Mouse (Mus musculus) stomach, embryonic 15.5 days (tissue): ENCODE data around the gene Prn. TPM values are rescaled to one million over a fixed set of nuclear protein-coding genes. Genes with fewer than 3 reads are reported as not detected.

Source experiments
- ATAC-seq: fragments of 200-750 bp; cut with Nextera tagmentation; 2 replicates; pipeline ENCODE4 v1.8.0; 2017; ENCODE audit warnings: low read depth, moderate number of reproducible peaks, moderate TSS enrichment; ENCODE audit not compliant: insufficient read depth, low FRiP score
- H3K27ac ChIP-seq: fragments of 300-500 bp; sonication (generic); 2 replicates; pipeline ENCODE4 v1.5.1; 2015; ENCODE audit warnings: mild to moderate bottlenecking, inconsistent platforms
- H3K27me3 ChIP-seq: fragments of 300-500 bp; sonication (generic); replicated peaks from 2 replicates; pipeline ENCODE4 v1.6.1; 2015; ENCODE audit warnings: inconsistent platforms
- H3K36me3 ChIP-seq: fragments of 300-500 bp; sonication (generic); 2 replicates; pipeline ENCODE4 v1.6.1; 2015; ENCODE audit warnings: inconsistent platforms
- H3K4me1 ChIP-seq: fragments of 300-500 bp; sonication (generic); 2 replicates; pipeline ENCODE4 v1.6.1; 2015; ENCODE audit warnings: inconsistent platforms
- H3K4me2 ChIP-seq: fragments of 300-500 bp; sonication (generic); 2 replicates; pipeline ENCODE4 v1.6.1; 2015; ENCODE audit warnings: mild to moderate bottlenecking, inconsistent platforms
- H3K4me3 ChIP-seq: fragments of 300-500 bp; sonication (generic); replicated peaks from 2 replicates; pipeline ENCODE4 v1.5.1; 2015; ENCODE audit warnings: inconsistent platforms
- H3K9ac ChIP-seq: fragments of 300-500 bp; sonication (generic); 2 replicates; pipeline ENCODE4 v1.6.1; 2015; ENCODE audit warnings: inconsistent platforms
- H3K9me3 ChIP-seq: fragments of 300-500 bp; sonication (generic); 2 replicates; pipeline ENCODE4 v1.6.1; 2016; ENCODE audit warnings: inconsistent platforms
- WGBS: fragments of 180-500 bp; shearing (Covaris S2); methylation state at CpG from one replicate; pipeline ENCODE4 v1.1.7; 2015; 5-methylcytosine and 5-hydroxymethylcytosine counted together
- polyA plus RNA-seq: library from polyadenylated mRNA; unstranded; fragments of >200 nt; fragmentation: Nextera tagmentation; extraction: Ambion mirVana; gene quantifications from 2 replicates; pipeline ENCODE4 v1.2.1, GENCODE M21; 2015

Gene Prn
- polyA plus RNA-seq, 1 experiment from 2014 or later, result not detected

DNA sequence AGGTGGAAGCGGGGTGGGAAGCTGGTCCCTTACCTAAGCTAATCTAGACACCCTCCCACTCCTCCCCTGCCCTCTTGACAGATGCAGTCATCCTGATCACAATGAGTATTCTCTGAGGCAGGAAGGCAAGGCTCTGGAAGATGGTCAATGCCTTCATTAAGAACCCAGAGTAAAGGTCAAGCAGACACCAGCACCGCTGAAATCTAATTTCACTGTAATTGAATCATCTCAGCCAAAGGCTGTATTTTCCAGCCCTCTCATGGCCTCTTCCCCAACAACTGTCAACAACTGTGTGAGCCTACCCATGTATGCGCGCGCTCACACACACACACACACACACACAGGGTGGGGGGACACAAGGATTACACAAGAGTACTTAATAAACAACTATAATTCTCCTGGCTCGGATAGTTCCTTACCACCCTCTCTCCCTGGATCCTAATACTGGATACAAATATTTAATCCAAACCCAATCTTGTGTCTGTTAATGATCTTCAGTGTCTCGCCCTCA is 1.4 kb upstream of the Prn start:
- no peaks in the 10 kb centered on the region for H3K27me3 ChIP-seq
- no peak for ATAC-seq
- H3K4me1 ChIP-seq, result no peaks in the 10 kb centered on the region
- no peak overlapping the region for H3K4me3 ChIP-seq
- no peaks in the 10 kb centered on the region for H3K9me3 ChIP-seq
- H3K4me2 ChIP-seq, result no peak overlapping the region
- WGBS, result 79% methylated on average over 7 of the region's 7 CpGs
- no peak overlapping the region for H3K9ac ChIP-seq
- H3K36me3 ChIP-seq, result no peaks in the 10 kb centered on the region
- H3K27ac ChIP-seq, result no peak overlapping the region

DNA sequence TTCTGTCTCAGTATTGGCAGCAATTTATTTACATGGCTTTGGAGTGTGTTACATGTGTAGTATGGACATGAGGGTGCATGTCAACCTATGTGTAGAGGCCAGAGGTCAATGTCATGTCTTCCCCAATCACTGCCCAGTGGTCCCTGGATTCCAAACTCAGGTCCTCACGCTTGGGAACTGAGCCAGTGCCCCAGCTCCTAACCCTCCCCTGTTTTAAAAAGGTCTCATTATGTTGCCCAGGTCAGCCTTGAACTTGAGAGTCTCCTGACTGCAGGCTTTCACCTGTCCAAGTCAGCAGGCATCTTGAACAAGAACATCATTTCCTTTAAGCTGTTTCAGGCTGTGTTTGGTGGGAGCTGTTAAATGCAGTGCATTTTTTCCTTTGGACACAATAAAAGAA is 851 bp upstream of the Prn start:
- no peak overlapping the region for H3K4me3 ChIP-seq
- H3K4me2 ChIP-seq, result 0 out of 2 replicates have a peak overlapping the region, but pooled peaks have one; percentile 72
- ATAC-seq, result no peak
- no peaks in the 10 kb centered on the region for H3K4me1 ChIP-seq
- H3K9me3 ChIP-seq, result no peaks in the 10 kb centered on the region
- H3K9ac ChIP-seq, result no peak overlapping the region
- no peak overlapping the region for H3K27ac ChIP-seq
- H3K27me3 ChIP-seq, result no peaks in the 10 kb centered on the region
- no peaks in the 10 kb centered on the region for H3K36me3 ChIP-seq
- 88% methylated on average over 1 of the region's 1 CpGs for WGBS

DNA sequence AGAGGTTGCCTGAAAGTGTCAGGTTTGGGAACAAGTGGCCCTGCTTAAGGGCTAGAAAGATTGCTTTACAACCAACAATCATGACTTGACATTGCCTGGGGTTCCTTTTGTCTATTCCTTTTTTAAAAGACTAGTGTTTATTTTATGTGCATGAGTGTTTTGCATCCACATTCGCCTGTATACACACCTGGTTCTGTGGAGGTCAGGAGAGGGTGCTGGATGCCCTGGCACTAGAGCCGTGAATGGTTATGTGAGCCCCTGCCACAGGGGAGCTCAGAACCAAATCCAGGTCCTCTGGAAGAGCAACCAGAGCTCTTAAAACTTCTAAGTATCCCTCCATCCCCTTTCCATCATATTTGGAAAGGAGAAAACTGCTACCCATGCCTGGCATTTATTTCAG is 1.1 kb downstream of the Prn start:
- WGBS, result 64% methylated on average over 2 of the region's 2 CpGs
- Histone ChIP-seq H3K36me3 (no peaks in the 10 kb centered on the region), H3K9ac (no peak overlapping the region), H3K27me3 (no peaks in the 10 kb centered on the region), H3K27ac (no peak overlapping the region), H3K4me1 (no peaks in the 10 kb centered on the region), H3K4me2 (peak overlapping the region; percentile 72), H3K9me3 (no peaks in the 10 kb centered on the region), H3K4me3 (peak overlapping the region; percentile 77)
- ATAC-seq, result no peak

DNA sequence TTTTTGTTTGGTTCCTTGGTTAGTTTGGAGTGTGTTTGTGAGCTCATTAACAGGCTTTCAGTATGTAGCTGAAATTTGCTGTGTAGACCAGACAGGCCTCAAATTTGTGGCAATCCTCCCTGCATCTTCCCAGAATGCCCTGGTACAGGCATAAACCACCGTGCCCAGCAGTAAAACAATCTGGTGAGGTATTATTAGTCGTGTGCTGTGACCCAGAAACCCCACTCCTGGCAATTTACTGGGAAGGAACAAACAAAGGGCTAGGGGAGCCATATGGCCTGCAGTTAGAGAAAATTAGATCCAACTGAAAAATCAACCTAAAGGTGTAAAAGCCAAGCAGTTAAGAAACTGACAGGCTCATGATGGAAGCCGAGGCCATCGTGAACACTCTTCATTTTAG is 1.6 kb downstream of the Prn start:
- Histone ChIP-seq H3K4me1 (no peaks in the 10 kb centered on the region), H3K4me2 (peak overlapping the region; percentile 72; the same call in 1 of the 2 replicates), H3K27ac (no peak overlapping the region), H3K4me3 (no peak overlapping the region), H3K9ac (no peak overlapping the region), H3K27me3 (no peaks in the 10 kb centered on the region), H3K9me3 (no peaks in the 10 kb centered on the region), H3K36me3 (no peaks in the 10 kb centered on the region)
- 49% methylated on average over 4 of the region's 4 CpGs for WGBS
- no peak for ATAC-seq

DNA sequence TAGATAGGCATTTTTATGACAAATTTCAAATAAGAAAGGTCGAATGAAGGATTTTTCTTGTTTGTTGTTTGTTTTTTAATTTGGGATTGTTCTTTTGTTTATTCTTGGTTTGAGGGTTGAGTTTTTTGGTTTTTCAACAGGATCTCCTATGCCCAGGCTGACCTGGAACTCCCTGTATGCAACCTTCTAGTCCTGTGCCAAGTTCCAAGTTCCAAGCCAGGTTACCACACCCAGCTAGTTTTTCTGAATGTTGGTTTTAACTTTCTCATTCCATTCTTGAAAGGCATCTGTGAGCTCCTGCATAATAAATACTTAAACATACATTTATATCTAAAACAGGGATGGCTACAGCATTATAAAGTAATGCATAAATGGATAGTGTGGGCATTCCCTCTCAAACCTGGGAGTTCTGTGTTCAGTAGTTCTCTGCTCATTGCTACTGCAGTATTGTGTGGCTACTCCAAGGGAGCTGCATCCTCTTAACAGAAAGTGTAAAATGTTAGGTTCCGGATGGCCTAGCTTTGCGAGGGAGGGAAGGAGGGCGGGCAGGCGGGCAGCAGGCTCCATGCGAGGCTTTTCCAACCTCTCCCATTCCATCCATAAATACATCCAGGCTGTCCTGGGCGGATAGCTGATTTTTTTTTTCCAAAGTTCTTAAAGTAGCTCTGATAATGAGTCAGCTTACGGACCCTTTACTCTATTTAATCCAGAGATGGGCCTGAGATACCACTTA is 2.9 kb downstream of the Prn start:
- no peak overlapping the region for H3K9ac ChIP-seq
- no peaks in the 10 kb centered on the region for H3K27me3 ChIP-seq
- no peaks in the 10 kb centered on the region for H3K9me3 ChIP-seq
- no peaks in the 10 kb centered on the region for H3K4me1 ChIP-seq
- H3K4me3 ChIP-seq, result no peak overlapping the region
- H3K4me2 ChIP-seq, result no peak overlapping the region
- H3K36me3 ChIP-seq, result no peaks in the 10 kb centered on the region
- no peak overlapping the region for H3K27ac ChIP-seq
- no peak for ATAC-seq
- WGBS, result 69% methylated on average over 8 of the region's 8 CpGs

DNA sequence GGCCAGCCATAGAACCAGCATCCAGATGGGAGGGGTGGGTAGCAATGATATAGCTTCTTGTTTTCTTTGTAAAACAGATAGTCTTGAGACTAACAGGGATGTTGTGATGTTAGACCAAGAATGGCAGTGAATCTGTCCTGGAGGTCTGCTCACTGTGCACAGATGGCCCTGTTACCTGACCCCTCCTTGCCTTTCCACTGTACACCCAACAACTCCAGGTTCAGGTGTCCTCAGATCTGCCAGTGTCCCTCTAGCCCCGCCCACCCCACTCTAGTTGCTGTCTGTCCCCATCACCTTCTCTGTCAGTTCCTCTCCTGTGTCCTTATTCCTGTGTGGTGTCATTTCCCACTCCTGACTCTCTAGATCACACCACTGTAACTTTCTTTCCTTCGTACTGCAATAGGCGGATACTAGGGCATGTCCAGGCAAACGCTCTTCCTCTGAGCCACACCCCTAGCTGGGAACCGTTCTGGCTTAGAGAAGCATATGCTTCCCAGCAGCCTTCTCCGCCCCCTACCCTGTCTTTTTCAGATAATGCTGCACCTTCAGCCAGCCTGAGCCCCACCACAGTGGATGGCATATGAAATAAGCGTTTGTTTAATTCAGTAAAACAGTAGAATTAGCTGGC is 22.6 kb downstream of the Prn start:
- Histone ChIP-seq H3K27me3 (no peaks in the 10 kb centered on the region), H3K4me3 (no peak overlapping the region), H3K36me3 (no peaks in the 10 kb centered on the region), H3K9me3 (no peaks in the 10 kb centered on the region), H3K27ac (peak overlapping the region; percentile 48; the same call in 1 of the 2 replicates), H3K4me1 (peaks cover 5% of the 10 kb centered on the region; the same call in 1 of the 2 replicates), H3K9ac (no peak overlapping the region), H3K4me2 (no peak overlapping the region)
- WGBS, result 63% methylated on average over 7 of the region's 7 CpGs
- ATAC-seq, result no peak

DNA sequence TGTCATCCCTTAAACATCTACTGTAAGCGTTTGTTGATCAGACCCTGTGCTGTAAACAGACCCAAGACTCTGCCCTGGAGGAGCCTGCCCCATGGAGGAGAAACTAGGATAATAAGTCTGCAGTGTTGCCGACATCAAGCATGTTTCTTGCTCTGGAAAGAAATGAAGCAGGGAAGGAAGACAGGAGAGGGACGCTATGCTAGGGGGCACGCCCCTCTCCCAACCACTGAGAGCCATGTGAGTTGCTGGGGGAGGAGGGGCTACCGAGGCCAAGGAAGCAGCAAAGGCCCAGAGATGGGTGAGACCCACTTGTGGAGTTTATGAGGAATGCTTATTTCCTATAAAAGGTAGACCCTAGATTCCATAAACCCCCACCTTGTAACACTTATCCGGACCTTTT is 23.3 kb downstream of the Prn start:
- no peaks in the 10 kb centered on the region for H3K27me3 ChIP-seq
- H3K4me3 ChIP-seq, result no peak overlapping the region
- H3K9ac ChIP-seq, result no peak overlapping the region
- WGBS, result 24% methylated on average over 6 of the region's 6 CpGs
- no peaks in the 10 kb centered on the region for H3K9me3 ChIP-seq
- peaks cover 5% of the 10 kb centered on the region; the same call in 1 of the 2 replicates for H3K4me1 ChIP-seq
- no peaks in the 10 kb centered on the region for H3K36me3 ChIP-seq
- ATAC-seq, result no peak
- no peak overlapping the region for H3K4me2 ChIP-seq
- H3K27ac ChIP-seq, result peak overlapping the region; percentile 59; the same call in 1 of the 2 replicates

DNA sequence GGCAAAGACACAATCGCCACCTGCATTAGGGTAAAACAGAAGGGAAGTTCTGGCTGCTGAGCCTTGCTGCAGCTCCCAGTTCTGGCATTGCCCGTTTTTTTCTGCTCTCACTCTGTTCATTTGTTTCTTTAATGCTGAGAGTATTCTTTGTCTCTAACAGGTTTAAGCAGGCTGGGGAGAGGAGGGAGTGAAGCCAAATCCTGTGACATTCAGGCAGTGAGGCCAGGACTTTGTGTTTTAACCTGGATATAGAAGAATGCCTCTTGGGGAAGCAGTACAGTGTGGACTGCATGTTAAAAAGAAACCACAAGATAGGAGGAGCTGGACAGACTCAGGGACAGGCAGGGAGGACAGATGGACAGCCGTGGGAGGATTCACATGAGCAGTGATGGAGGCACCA is 23.8 kb downstream of the Prn start:
- no peak overlapping the region for H3K4me3 ChIP-seq
- ATAC-seq, result no peak
- no peak overlapping the region; the same call in 1 of the 2 replicates for H3K9ac ChIP-seq
- H3K27ac ChIP-seq, result peak overlapping the region; percentile 59; the same call in 1 of the 2 replicates
- H3K36me3 ChIP-seq, result no peaks in the 10 kb centered on the region
- no peaks in the 10 kb centered on the region for H3K27me3 ChIP-seq
- no peak overlapping the region for H3K4me2 ChIP-seq
- H3K9me3 ChIP-seq, result no peaks in the 10 kb centered on the region
- peaks cover 5% of the 10 kb centered on the region; the same call in 1 of the 2 replicates for H3K4me1 ChIP-seq
- 55% methylated on average over 3 of the region's 3 CpGs for WGBS

DNA sequence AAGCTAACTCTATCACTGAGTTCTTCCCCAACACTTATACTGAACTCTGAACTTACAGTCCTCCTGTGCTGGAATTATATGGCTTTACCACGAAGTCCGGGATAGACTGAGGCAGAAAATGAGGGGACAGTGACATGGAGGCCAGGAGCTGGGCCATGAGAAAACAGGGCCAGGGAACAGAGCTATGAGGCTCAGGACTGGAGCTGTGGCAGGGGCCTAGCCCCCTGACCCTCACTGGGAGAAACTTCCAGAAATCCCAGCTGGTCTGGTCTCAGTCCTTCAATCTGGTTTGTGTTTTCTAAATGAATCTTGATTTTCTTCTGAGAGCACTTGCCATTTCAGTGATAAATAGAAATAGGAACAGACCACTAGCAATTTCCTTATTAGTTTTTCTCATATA is 24.5 kb downstream of the Prn start:
- no peak for ATAC-seq
- no peak overlapping the region for H3K27ac ChIP-seq
- H3K4me3 ChIP-seq, result no peak overlapping the region
- 83% methylated on average over 2 of the region's 2 CpGs for WGBS
- H3K4me1 ChIP-seq, result peaks cover 5% of the 10 kb centered on the region; the same call in 1 of the 2 replicates
- H3K27me3 ChIP-seq, result no peaks in the 10 kb centered on the region
- no peaks in the 10 kb centered on the region for H3K9me3 ChIP-seq
- no peak overlapping the region for H3K9ac ChIP-seq
- H3K4me2 ChIP-seq, result no peak overlapping the region
- H3K36me3 ChIP-seq, result no peaks in the 10 kb centered on the region

DNA sequence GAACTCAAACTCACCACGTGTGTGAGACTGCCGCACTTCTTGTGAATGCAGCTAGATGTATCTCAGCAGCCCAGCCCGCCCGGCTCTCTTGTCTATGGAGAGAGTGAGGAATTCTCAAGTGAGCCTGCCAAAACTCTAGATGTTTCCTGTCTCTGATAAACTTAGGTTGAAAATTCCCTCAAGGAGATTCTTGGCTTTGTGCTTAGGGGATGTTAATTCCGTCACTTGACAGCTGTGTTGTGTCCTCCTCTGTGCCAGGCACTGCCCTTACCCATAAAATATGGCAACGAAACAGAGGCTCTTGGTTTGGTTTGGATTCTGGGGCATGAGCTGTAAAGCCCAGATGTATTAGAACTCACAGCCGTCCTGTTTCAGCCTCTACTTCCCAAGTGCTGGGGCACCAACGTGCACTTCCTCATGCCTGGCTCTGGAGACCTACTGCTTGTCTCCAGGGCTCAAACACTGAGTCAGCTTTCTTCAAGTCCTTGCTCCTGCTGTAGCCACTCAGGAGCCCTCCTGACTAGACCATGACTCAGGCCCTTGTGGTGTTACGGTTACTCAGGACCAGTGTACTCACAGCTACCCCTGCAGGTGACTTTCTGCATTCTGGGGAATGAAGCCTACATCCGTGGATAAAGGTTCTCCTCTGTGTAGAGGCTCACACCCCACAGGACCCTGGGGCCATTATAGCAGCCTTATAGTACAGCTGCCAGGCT is 25.8 kb downstream of the Prn start:
- no peak overlapping the region for H3K27ac ChIP-seq
- peaks cover 5% of the 10 kb centered on the region; the same call in 1 of the 2 replicates for H3K4me1 ChIP-seq
- no peaks in the 10 kb centered on the region for H3K36me3 ChIP-seq
- H3K9ac ChIP-seq, result no peak overlapping the region
- no peaks in the 10 kb centered on the region for H3K9me3 ChIP-seq
- peak; percentile 65; the same call in 1 of the 2 replicates for ATAC-seq
- no peak overlapping the region for H3K4me3 ChIP-seq
- WGBS, result 53% methylated on average over 10 of the region's 10 CpGs
- H3K4me2 ChIP-seq, result no peak overlapping the region
- no peaks in the 10 kb centered on the region for H3K27me3 ChIP-seq

DNA sequence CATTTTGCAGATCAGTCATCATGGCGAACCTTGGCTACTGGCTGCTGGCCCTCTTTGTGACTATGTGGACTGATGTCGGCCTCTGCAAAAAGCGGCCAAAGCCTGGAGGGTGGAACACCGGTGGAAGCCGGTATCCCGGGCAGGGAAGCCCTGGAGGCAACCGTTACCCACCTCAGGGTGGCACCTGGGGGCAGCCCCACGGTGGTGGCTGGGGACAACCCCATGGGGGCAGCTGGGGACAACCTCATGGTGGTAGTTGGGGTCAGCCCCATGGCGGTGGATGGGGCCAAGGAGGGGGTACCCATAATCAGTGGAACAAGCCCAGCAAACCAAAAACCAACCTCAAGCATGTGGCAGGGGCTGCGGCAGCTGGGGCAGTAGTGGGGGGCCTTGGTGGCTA is 26.7 kb downstream of the Prn start:
- Histone ChIP-seq H3K9ac (no peak overlapping the region), H3K36me3 (no peaks in the 10 kb centered on the region), H3K4me1 (peaks cover 5% of the 10 kb centered on the region; the same call in 1 of the 2 replicates), H3K4me3 (no peak overlapping the region), H3K9me3 (no peaks in the 10 kb centered on the region), H3K27ac (no peak overlapping the region), H3K27me3 (no peaks in the 10 kb centered on the region), H3K4me2 (no peak overlapping the region)
- ATAC-seq, result no peak
- WGBS, result 93% methylated on average over 10 of the region's 10 CpGs
